Mouse (Mus musculus): ENCODE results near the gene Polr2b. TPM values are rescaled to one million over a fixed set of nuclear protein-coding genes. Genes with fewer than 3 reads are reported as not detected.

Gene Polr2b
- 59.8 and 67.5 TPM in 2 replicates for polyA plus RNA-seq (2014; fragmentation: Nextera tagmentation; extraction: Ambion mirVana)

- H3K4me3 ChIP-seq (ENCODE audit: low read depth, low read length): peak within 1 kb of the TSS; percentile 86
- WGBS: under 1% methylated on average over 85 of the region's 85 CpGs
- DNase-seq (ENCODE audit: low spot score): peak; percentile 99
- H3K9me3 ChIP-seq (ENCODE audit: control insufficient read depth, low read length): no peaks in the 10 kb centered on the region
- H3K4me1 ChIP-seq (replicated peaks; ENCODE audit: control insufficient read depth, insufficient read depth, low read length): peaks cover 21% of the 10 kb centered on the region
- H3K27ac ChIP-seq (ENCODE audit: low read depth): peak within 1 kb of the TSS; percentile 85
- peak; percentile 98 for ATAC-seq (replicated peaks; ENCODE audit: low FRiP score, low TSS enrichment, low read depth)
- H3K36me3 ChIP-seq (ENCODE audit: control insufficient read depth, insufficient read depth, low read length): peaks cover 41% of the 10 kb centered on the region
- no peaks in the 10 kb centered on the region for H3K27me3 ChIP-seq (replicated peaks; ENCODE audit: control insufficient read depth, insufficient read depth, low read length)
- peak within 1 kb of the TSS; percentile 98 for H3K4me2 ChIP-seq (ENCODE audit: low read length)
- H3K9ac ChIP-seq (ENCODE audit: low read length): peak within 1 kb of the TSS; percentile 84
These were observed at the start of gene Polr2b, which contains the start of gene Noa1 for GRCm38 (mm10) chr5:77309924-77310772. Polr2b (plus strand) TSS chr5:77310147. Noa1 (minus strand) TSS chr5:77310084.

GRCm38 (mm10) chr5:77261137-77261536, 48.8 kb upstream of the Polr2b start:
- no peak overlapping the region for H3K4me2 ChIP-seq (ENCODE audit: low read length)
- H3K4me1 ChIP-seq (replicated peaks; ENCODE audit: control insufficient read depth, insufficient read depth, low read length): no peaks in the 10 kb centered on the region
- H3K4me3 ChIP-seq (ENCODE audit: low read depth, low read length): no peak overlapping the region
- no peak overlapping the region for H3K9ac ChIP-seq (ENCODE audit: low read length)
- 86% methylated on average over 4 of the region's 4 CpGs for WGBS
- H3K9me3 ChIP-seq (ENCODE audit: control insufficient read depth, low read length): no peaks in the 10 kb centered on the region
- no peaks in the 10 kb centered on the region for H3K36me3 ChIP-seq (ENCODE audit: control insufficient read depth, insufficient read depth, low read length)
- no peaks in the 10 kb centered on the region for H3K27me3 ChIP-seq (replicated peaks; ENCODE audit: control insufficient read depth, insufficient read depth, low read length)
- no peak for ATAC-seq (replicated peaks; ENCODE audit: low FRiP score, low TSS enrichment, low read depth)
- no peak overlapping the region for H3K27ac ChIP-seq (ENCODE audit: low read depth)
- DNase-seq (ENCODE audit: low spot score): no peak

GRCm38 (mm10) chr5:77262105-77262504, 47.8 kb upstream of the Polr2b start:
- no peaks in the 10 kb centered on the region for H3K9me3 ChIP-seq (ENCODE audit: control insufficient read depth, low read length)
- H3K27me3 ChIP-seq (replicated peaks; ENCODE audit: control insufficient read depth, insufficient read depth, low read length): no peaks in the 10 kb centered on the region
- no peak overlapping the region for H3K4me3 ChIP-seq (ENCODE audit: low read depth, low read length)
- DNase-seq (ENCODE audit: low spot score): no peak
- WGBS: 86% methylated on average over 5 of the region's 5 CpGs
- no peak overlapping the region for H3K27ac ChIP-seq (ENCODE audit: low read depth)
- no peak overlapping the region for H3K4me2 ChIP-seq (ENCODE audit: low read length)
- H3K4me1 ChIP-seq (replicated peaks; ENCODE audit: control insufficient read depth, insufficient read depth, low read length): no peaks in the 10 kb centered on the region
- no peak for ATAC-seq (replicated peaks; ENCODE audit: low FRiP score, low TSS enrichment, low read depth)
- no peak overlapping the region for H3K9ac ChIP-seq (ENCODE audit: low read length)
- no peaks in the 10 kb centered on the region for H3K36me3 ChIP-seq (ENCODE audit: control insufficient read depth, insufficient read depth, low read length)

GRCm38 (mm10) chr5:77265081-77265670, 44.8 kb upstream of the Polr2b start, which contains the start of gene Rest:
Rest (plus strand) TSS chr5:77265491.
- peak within 1 kb of the TSS; percentile 84 for H3K4me3 ChIP-seq (ENCODE audit: low read depth, low read length)
- H3K9me3 ChIP-seq (ENCODE audit: control insufficient read depth, low read length): no peaks in the 10 kb centered on the region
- peak; percentile 91 for ATAC-seq (replicated peaks; ENCODE audit: low FRiP score, low TSS enrichment, low read depth)
- H3K9ac ChIP-seq (ENCODE audit: low read length): peak within 1 kb of the TSS; percentile 91
- no peaks in the 10 kb centered on the region for H3K27me3 ChIP-seq (replicated peaks; ENCODE audit: control insufficient read depth, insufficient read depth, low read length)
- peak within 1 kb of the TSS; percentile 52 for H3K4me2 ChIP-seq (ENCODE audit: low read length)
- under 1% methylated on average over 54 of the region's 78 CpGs for WGBS
- peak; percentile 92 for DNase-seq (ENCODE audit: low spot score)
- peak within 1 kb of the TSS; percentile 98 for H3K27ac ChIP-seq (ENCODE audit: low read depth)
- peaks cover 3% of the 10 kb centered on the region; the same call in 1 of the 2 replicates for H3K4me1 ChIP-seq (replicated peaks; ENCODE audit: control insufficient read depth, insufficient read depth, low read length)
- peaks cover 21% of the 10 kb centered on the region for H3K36me3 ChIP-seq (ENCODE audit: control insufficient read depth, insufficient read depth, low read length)

- no peaks in the 10 kb centered on the region for H3K27me3 ChIP-seq (replicated peaks; ENCODE audit: control insufficient read depth, insufficient read depth, low read length)
- peak overlapping the region; percentile 84 for H3K4me3 ChIP-seq (ENCODE audit: low read depth, low read length)
- ATAC-seq (replicated peaks; ENCODE audit: low FRiP score, low TSS enrichment, low read depth) (peak; percentile 76), DNase-seq (ENCODE audit: low spot score) (peak; percentile 88)
- no peaks in the 10 kb centered on the region for H3K9me3 ChIP-seq (ENCODE audit: control insufficient read depth, low read length)
- H3K4me2 ChIP-seq (ENCODE audit: low read length): peak overlapping the region; percentile 52
- peak overlapping the region; percentile 98 for H3K27ac ChIP-seq (ENCODE audit: low read depth)
- under 1% methylated on average over 49 of the region's 53 CpGs for WGBS
- H3K36me3 ChIP-seq (ENCODE audit: control insufficient read depth, insufficient read depth, low read length): peaks cover 26% of the 10 kb centered on the region
- H3K4me1 ChIP-seq (replicated peaks; ENCODE audit: control insufficient read depth, insufficient read depth, low read length): peaks cover 3% of the 10 kb centered on the region; the same call in 1 of the 2 replicates
- H3K9ac ChIP-seq (ENCODE audit: low read length): peak overlapping the region; percentile 91
These were observed 44.3 kb upstream of the Polr2b start for GRCm38 (mm10) chr5:77265671-77266065.

GRCm38 (mm10) chr5:77266066-77266885, 43.7 kb upstream of the Polr2b start:
- Histone ChIP-seq H3K36me3 (ENCODE audit: control insufficient read depth, insufficient read depth, low read length) (peaks cover 32% of the 10 kb centered on the region), H3K27me3 (replicated peaks; ENCODE audit: control insufficient read depth, insufficient read depth, low read length) (no peaks in the 10 kb centered on the region), H3K27ac (ENCODE audit: low read depth) (peak overlapping the region; percentile 98), H3K4me2 (ENCODE audit: low read length) (peak overlapping the region; percentile 52), H3K4me3 (ENCODE audit: low read depth, low read length) (peak overlapping the region; percentile 84), H3K4me1 (replicated peaks; ENCODE audit: control insufficient read depth, insufficient read depth, low read length) (peaks cover 3% of the 10 kb centered on the region; the same call in 1 of the 2 replicates), H3K9me3 (ENCODE audit: control insufficient read depth, low read length) (no peaks in the 10 kb centered on the region), H3K9ac (ENCODE audit: low read length) (peak overlapping the region; percentile 91)
- ATAC-seq (replicated peaks; ENCODE audit: low FRiP score, low TSS enrichment, low read depth) (peak; percentile 51), DNase-seq (ENCODE audit: low spot score) (peak; percentile 83)
- 1% methylated on average over 70 of the region's 87 CpGs for WGBS

- ATAC-seq (replicated peaks; ENCODE audit: low FRiP score, low TSS enrichment, low read depth) (no peak), DNase-seq (ENCODE audit: low spot score) (no peak)
- Histone ChIP-seq H3K9me3 (ENCODE audit: control insufficient read depth, low read length) (no peaks in the 10 kb centered on the region), H3K4me1 (replicated peaks; ENCODE audit: control insufficient read depth, insufficient read depth, low read length) (peaks cover 3% of the 10 kb centered on the region; the same call in 1 of the 2 replicates), H3K9ac (ENCODE audit: low read length) (peak overlapping the region; percentile 91), H3K27ac (ENCODE audit: low read depth) (peak overlapping the region; percentile 98), H3K4me3 (ENCODE audit: low read depth, low read length) (peak overlapping the region; percentile 84), H3K27me3 (replicated peaks; ENCODE audit: control insufficient read depth, insufficient read depth, low read length) (no peaks in the 10 kb centered on the region), H3K36me3 (ENCODE audit: control insufficient read depth, insufficient read depth, low read length) (peaks cover 37% of the 10 kb centered on the region), H3K4me2 (ENCODE audit: low read length) (peak overlapping the region; percentile 52)
- WGBS: 4% methylated on average over 11 of the region's 11 CpGs
These were observed 43.0 kb upstream of the Polr2b start for GRCm38 (mm10) chr5:77266886-77267401.

GRCm38 (mm10) chr5:77267441-77267840, 42.5 kb upstream of the Polr2b start:
- Histone ChIP-seq H3K9ac (ENCODE audit: low read length) (peak overlapping the region; percentile 91), H3K27me3 (replicated peaks; ENCODE audit: control insufficient read depth, insufficient read depth, low read length) (no peaks in the 10 kb centered on the region)
- 68% methylated on average over 4 of the region's 4 CpGs for WGBS

More at GRCm38 (mm10) chr5:77267441-77267840, 42.5 kb upstream of the Polr2b start:
- H3K4me3 ChIP-seq (ENCODE audit: low read depth, low read length): peak overlapping the region; percentile 84
- DNase-seq (ENCODE audit: low spot score) (no peak), ATAC-seq (replicated peaks; ENCODE audit: low FRiP score, low TSS enrichment, low read depth) (no peak)
- no peak overlapping the region for H3K27ac ChIP-seq (ENCODE audit: low read depth)
- H3K9me3 ChIP-seq (ENCODE audit: control insufficient read depth, low read length): no peaks in the 10 kb centered on the region
- peaks cover 42% of the 10 kb centered on the region for H3K36me3 ChIP-seq (ENCODE audit: control insufficient read depth, insufficient read depth, low read length)
- H3K4me1 ChIP-seq (replicated peaks; ENCODE audit: control insufficient read depth, insufficient read depth, low read length): peaks cover 3% of the 10 kb centered on the region; the same call in 1 of the 2 replicates
- peak overlapping the region; percentile 52 for H3K4me2 ChIP-seq (ENCODE audit: low read length)

Data from intestine, embryonic 14.5 days (tissue).